Mouse (Mus musculus) heart, postnatal 0 days (tissue): Measurements from ENCODE around the gene Slc25a22. TPM values are rescaled to one million over a fixed set of nuclear protein-coding genes. Genes with fewer than 3 reads are reported as not detected.

ENCODE experiments used
- ATAC-seq: fragments of 200-750 bp; cut with Nextera tagmentation; 2 replicates; pipeline ENCODE4 v1.8.0; 2017; ENCODE audit warnings: low read depth, moderate number of reproducible peaks, moderate library complexity; ENCODE audit not compliant: insufficient read depth
- DNase-seq: peaks from one replicate; pipeline ENCODE4 v3.0.0-alpha.2; 2016; ENCODE audit warnings: low spot score
- H3K27ac ChIP-seq: fragments of 300-500 bp; sonication (generic); 2 replicates; pipeline ENCODE4 v1.5.1; 2014; ENCODE audit warnings: low read depth, mild to moderate bottlenecking
- H3K27me3 ChIP-seq: fragments of 300-500 bp; sonication (generic); 2 replicates; pipeline ENCODE4 v1.6.1; 2014; ENCODE audit warnings: low read length, mixed read lengths; ENCODE audit not compliant: control insufficient read depth, insufficient read depth
- H3K36me3 ChIP-seq: fragments of 300-500 bp; sonication (generic); replicated peaks from 2 replicates; pipeline ENCODE4 v1.6.1; 2014; ENCODE audit warnings: low read length, mixed read lengths; ENCODE audit not compliant: control insufficient read depth, insufficient read depth
- H3K4me1 ChIP-seq: fragments of 300-500 bp; sonication (generic); 2 replicates; pipeline ENCODE4 v1.6.1; 2014; ENCODE audit warnings: antibody characterized with exemption; ENCODE audit not compliant: control insufficient read depth, insufficient read depth
- H3K4me2 ChIP-seq: fragments of 300-500 bp; sonication (generic); 2 replicates; pipeline ENCODE4 v1.6.1; 2014; ENCODE audit warnings: low read depth, mild to moderate bottlenecking, low read length, moderate library complexity
- H3K4me3 ChIP-seq: fragments of 300-500 bp; sonication (generic); 2 replicates; pipeline ENCODE4 v1.5.1; 2014; ENCODE audit warnings: low read depth, low read length
- H3K9ac ChIP-seq: fragments of 300-500 bp; sonication (generic); replicated peaks from 2 replicates; pipeline ENCODE4 v1.6.1; 2014; ENCODE audit warnings: low read depth, low read length, mixed read lengths
- H3K9me3 ChIP-seq: fragments of 300-500 bp; sonication (generic); replicated peaks from 2 replicates; pipeline ENCODE4 v1.6.1; 2016; ENCODE audit warnings: low read length; ENCODE audit not compliant: control insufficient read depth
- CTCF ChIP-seq: IDR thresholded peaks from 2 replicates; pipeline ENCODE4 v1.5.1; 2016; ENCODE audit warnings: antibody characterized with exemption, control low read depth, low read depth
- EP300 ChIP-seq: IDR thresholded peaks from 2 replicates; pipeline ENCODE4 v1.6.1; 2016; ENCODE audit warnings: antibody characterized with exemption, low read depth
- WGBS: fragments of 180-500 bp; shearing (Covaris S2); extraction: QIAGEN DNeasy Blood & Tissue Kit; methylation state at CpG from one replicate; pipeline ENCODE4 v1.1.7; 2014; 5-methylcytosine and 5-hydroxymethylcytosine counted together
- polyA plus RNA-seq: library from polyadenylated mRNA; unstranded; fragments of >200 nt; fragmentation: Nextera tagmentation; extraction: Ambion mirVana; gene quantifications from 2 replicates; pipeline ENCODE4 v1.2.1, GENCODE M21; 2015
- total RNA-seq: library from RNA; depleted of rRNA; stranded (reverse); fragments of >200 nt; gene quantifications from 2 replicates; pipeline ENCODE4 v1.2.3, GENCODE M21; 2014; ENCODE audit warnings: low replicate concordance

The Slc25a22 gene
- total and polyA plus RNA-seq, 2 experiments from 2014 or later: 13.1 to 17.7 TPM

- Histone ChIP-seq H3K36me3 (0 out of 2 replicates have a peak, but pooled peaks cover 10% of the 10 kb centered on the region), H3K4me1 (peaks cover 20% of the 10 kb centered on the region), H3K9ac (no peak overlapping the region), H3K27me3 (no peaks in the 10 kb centered on the region; the same call in 1 of the 2 replicates), H3K9me3 (no peaks in the 10 kb centered on the region), H3K4me3 (no peak overlapping the region), H3K4me2 (no peak overlapping the region), H3K27ac (no peak overlapping the region)
- no peak for TF ChIP-seq CTCF
- TF ChIP-seq EP300: no peak
- DNase-seq (no peak), ATAC-seq (no peak)
- 70% methylated on average over 5 of the region's 5 CpGs for WGBS
These were observed 46.8 kb upstream of the Slc25a22 start for GRCm38 (mm10) chr7:141484186-141485120.

GRCm38 (mm10) chr7:141483114-141483653 is 45.5 kb upstream of the Slc25a22 start:
- no peak overlapping the region for H3K9ac ChIP-seq
- TF ChIP-seq EP300: no peak
- no peak for TF ChIP-seq CTCF
- H3K4me3 ChIP-seq: no peak overlapping the region
- 0 out of 2 replicates have a peak, but pooled peaks cover 7% of the 10 kb centered on the region for H3K36me3 ChIP-seq
- DNase-seq (no peak), ATAC-seq (no peak)
- H3K27ac ChIP-seq: no peak overlapping the region
- 79% methylated on average over 6 of the region's 6 CpGs for WGBS
- no peaks in the 10 kb centered on the region; the same call in 1 of the 2 replicates for H3K27me3 ChIP-seq
- no peaks in the 10 kb centered on the region for H3K9me3 ChIP-seq
- H3K4me2 ChIP-seq: no peak overlapping the region
- H3K4me1 ChIP-seq: peaks cover 23% of the 10 kb centered on the region

GRCm38 (mm10) chr7:141482531-141483024 is 44.9 kb upstream of the Slc25a22 start:
- ATAC-seq: no peak
- no peak overlapping the region for H3K27ac ChIP-seq
- TF ChIP-seq CTCF: no peak

GRCm38 (mm10) chr7:141481498-141482401 is 44.1 kb upstream of the Slc25a22 start:
- 0 out of 2 replicates have a peak, but pooled peaks cover 7% of the 10 kb centered on the region for H3K36me3 ChIP-seq
- H3K9me3 ChIP-seq: no peaks in the 10 kb centered on the region
- peaks cover 38% of the 10 kb centered on the region for H3K4me1 ChIP-seq
- peak overlapping the region; percentile 98 for H3K4me2 ChIP-seq
- H3K27me3 ChIP-seq: no peaks in the 10 kb centered on the region; the same call in 1 of the 2 replicates
- H3K4me3 ChIP-seq: peak overlapping the region; percentile 52
- DNase-seq: no peak
- H3K9ac ChIP-seq: peak overlapping the region; percentile 45; the same call in 1 of the 2 replicates
- under 1% methylated on average over 72 of the region's 81 CpGs for WGBS
- ATAC-seq: 0 out of 2 replicates have a peak, but pooled peaks have one; percentile 22
- TF ChIP-seq CTCF (peak; percentile 39), EP300 (no peak)
- H3K27ac ChIP-seq: no peak overlapping the region

More at GRCm38 (mm10) chr7:141482531-141483024, 44.9 kb upstream of the Slc25a22 start:
- Histone ChIP-seq H3K36me3 (0 out of 2 replicates have a peak, but pooled peaks cover 7% of the 10 kb centered on the region), H3K4me1 (peaks cover 30% of the 10 kb centered on the region), H3K9ac (peak overlapping the region; percentile 45; the same call in 1 of the 2 replicates), H3K4me3 (peak overlapping the region; percentile 52), H3K9me3 (no peaks in the 10 kb centered on the region), H3K27me3 (no peaks in the 10 kb centered on the region; the same call in 1 of the 2 replicates), H3K4me2 (peak overlapping the region; percentile 98)
- 18% methylated on average over 11 of the region's 11 CpGs for WGBS
- no peak for DNase-seq
